Mouse (Mus musculus): ENCODE results near the gene Bid.

The Bid gene

DNA sequence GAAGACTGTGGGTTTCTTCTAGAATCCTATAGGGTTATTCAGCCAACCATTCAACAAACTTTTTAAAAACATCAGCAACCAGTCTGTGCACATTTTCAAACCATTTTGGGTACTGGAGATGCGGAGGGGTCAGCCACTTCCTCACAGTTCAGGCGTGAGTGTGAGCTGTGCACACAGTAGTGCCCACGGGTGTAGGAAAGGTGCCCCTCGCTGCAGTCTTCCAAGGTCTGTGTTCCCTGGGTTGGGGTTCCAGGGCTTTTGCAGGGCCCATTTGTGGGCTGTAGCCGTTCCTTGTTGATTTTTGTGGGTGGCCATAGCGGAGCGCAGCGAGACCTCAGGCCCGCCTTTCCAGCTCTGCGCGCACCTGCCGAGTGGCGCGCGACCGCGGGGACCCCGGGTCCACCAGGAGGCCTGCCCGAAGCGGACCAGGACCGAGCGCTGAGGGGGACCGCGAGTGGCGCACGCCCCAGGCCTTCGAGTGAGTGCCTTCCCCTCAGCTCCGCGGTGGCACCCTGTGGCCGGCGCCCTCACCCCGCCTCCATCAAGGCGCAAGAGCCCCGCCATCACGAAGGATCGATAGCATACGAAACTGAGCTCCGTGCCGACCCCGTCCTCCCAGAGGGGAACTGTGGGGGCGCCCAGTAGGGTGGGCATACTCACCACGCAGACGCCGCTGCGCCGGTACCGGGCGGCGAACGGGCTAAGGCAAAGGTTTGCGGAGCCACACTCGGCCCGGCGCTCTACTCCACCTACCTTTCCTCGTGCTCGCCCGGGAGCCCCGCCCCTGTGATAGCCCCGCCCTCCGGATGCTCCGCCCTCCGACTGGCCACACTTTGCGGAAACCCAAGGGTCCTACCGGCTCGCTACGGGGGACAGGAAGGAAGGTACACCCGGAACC is at the start of gene Bid:
TSS of gene Bid (minus strand) at position 780 of the 898 bp plus-strand sequence.
- peak; percentile 91 for ATAC-seq (ENCODE audit: low TSS enrichment)

DNA sequence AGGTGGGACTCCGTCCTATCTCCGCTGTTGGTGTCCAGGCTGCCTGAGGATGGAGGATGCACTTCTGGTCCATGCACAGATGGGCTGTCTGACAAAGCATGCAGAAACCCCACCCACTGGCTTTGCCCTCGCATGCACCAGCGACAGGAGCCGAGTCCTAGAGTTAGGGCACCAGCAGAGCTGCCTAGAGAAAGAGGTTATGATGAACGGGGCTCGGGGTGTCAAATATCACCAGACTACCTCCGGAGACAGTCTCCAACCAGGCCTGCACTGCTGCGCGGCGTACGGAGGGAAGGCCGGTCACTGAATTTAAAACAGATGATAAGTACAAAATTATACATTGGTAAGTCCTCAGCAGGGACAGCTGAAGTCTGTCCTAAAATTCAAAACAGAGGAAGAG is 49.2 kb upstream of the Bid start:
- ATAC-seq (ENCODE audit: low TSS enrichment) = peak; percentile 21; the same call in 1 of the 2 replicates

DNA sequence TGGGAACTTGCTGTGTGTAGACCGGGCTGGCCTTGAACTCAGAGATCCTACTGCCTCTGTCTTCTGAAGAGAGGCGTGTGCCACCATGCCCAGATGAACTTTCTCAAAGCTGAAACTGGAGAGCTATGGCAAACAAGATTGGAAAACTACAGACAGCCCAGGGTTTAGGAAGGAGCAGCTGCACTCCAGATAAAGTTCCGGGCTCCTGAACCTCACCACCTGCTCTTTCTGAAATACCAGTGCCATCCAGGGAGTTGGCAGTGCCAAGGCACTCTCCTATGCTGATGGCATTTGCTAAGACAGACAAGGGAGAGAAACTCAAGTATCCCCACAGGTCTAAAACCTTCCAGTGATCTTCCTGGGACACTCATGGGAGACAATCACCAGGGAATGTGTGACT is 47.5 kb upstream of the Bid start:
- no peak for ATAC-seq (ENCODE audit: low TSS enrichment)

- ATAC-seq (ENCODE audit: low TSS enrichment) = peak; percentile 34
Measured at GRCm38 (mm10) chr6:120960338-120961030, 43.8 kb upstream of the Bid start.

- no peak for ATAC-seq (ENCODE audit: low TSS enrichment)
Measured at GRCm38 (mm10) chr6:120957331-120957730, 40.7 kb upstream of the Bid start.

GRCm38 (mm10) chr6:120956259-120957161 is 39.9 kb upstream of the Bid start:
- no peak for ATAC-seq (ENCODE audit: low TSS enrichment)

DNA sequence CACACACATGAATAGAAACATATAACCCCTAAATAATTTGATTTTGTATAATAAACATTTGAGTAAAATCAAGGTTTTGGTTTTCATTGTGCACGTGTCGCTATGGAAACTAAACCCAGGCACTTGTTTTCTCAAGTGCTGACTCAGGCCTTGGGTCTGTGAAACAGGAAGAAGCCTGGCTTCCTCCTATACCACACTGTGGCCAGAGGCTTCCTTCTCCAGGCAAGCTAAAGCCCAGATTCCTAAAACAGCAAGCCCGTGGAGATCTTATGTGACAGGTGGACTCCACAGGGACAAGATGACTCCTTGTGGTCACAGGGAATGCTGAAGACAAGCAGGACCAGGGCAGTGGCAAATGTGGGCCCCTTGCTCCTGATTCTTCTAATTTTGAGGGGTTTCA is 38.6 kb upstream of the Bid start:
- no peak for ATAC-seq (ENCODE audit: low TSS enrichment)

- ATAC-seq (ENCODE audit: low TSS enrichment) = no peak
Measured at GRCm38 (mm10) chr6:120954241-120954640, 37.6 kb upstream of the Bid start.

GRCm38 (mm10) chr6:120952475-120952874 is 35.8 kb upstream of the Bid start:
- ATAC-seq (ENCODE audit: low TSS enrichment) = no peak

GRCm38 (mm10) chr6:120951311-120951710 is 34.7 kb upstream of the Bid start:
- no peak for ATAC-seq (ENCODE audit: low TSS enrichment)

- no peak for ATAC-seq (ENCODE audit: low TSS enrichment)
Measured at GRCm38 (mm10) chr6:120945510-120945909, 28.9 kb upstream of the Bid start.

GRCm38 (mm10) chr6:120943964-120944363 is 27.3 kb upstream of the Bid start:
- ATAC-seq (ENCODE audit: low TSS enrichment) = no peak

DNA sequence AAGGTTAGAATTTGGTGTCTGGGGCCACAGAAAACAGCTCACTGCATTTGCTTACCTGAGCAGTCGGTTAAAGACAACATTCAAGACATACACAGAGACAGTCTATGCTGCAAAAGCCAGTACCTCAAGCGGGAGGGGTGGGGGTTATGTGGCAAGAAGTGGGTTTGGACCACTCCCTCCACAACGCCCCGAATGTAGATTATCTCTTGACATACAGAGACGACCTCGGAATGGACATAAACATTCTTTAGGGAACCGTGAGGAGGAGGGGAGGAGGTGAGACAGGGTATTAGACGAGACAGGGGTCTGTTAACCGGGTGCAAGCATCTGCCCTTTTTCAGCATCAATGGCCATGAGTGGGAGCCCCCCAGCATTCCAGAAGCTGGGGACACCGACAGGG is 26.9 kb upstream of the Bid start:
- ATAC-seq (ENCODE audit: low TSS enrichment) = no peak

DNA sequence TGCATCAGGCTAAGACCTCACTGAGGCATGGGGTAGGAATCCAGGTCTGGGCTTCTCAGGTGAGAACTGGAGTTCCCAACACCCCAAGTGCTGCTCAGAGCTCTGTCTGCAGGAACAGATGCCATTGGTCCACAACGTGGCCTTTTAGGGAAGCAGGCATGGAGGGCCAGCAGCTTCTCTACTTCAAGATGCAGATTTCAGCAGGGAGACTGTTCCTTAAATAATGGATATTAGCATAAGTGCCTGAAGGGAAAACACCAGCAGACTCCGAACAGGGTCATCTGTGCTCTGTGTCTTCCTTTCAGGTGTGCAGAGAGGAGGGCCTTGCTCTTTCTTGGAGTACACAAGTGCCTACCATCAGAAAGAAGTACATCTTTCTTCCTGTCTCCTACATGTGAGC is 26.4 kb upstream of the Bid start:
- no peak for ATAC-seq (ENCODE audit: low TSS enrichment)

GRCm38 (mm10) chr6:120941575-120941974 is 24.9 kb upstream of the Bid start:
- ATAC-seq (ENCODE audit: low TSS enrichment) = peak; percentile 70

DNA sequence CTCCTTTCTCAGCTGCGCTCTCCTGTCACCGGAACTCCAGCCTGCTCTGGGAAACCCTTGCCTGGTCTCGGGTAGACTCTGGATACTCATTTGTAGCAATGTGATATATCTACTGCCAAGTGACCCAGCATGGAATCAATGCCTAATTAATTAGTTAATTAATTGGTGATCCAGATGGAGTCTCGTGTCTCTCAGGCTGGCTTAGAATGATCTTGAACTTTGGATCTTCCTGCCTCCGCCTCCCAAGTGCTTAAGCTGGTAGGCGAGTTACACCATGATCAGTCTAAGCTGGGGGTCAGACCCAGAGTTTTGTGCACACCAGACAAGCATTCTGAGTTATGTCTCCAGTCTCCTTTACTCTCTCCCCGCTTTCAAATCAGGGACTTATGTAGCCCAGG is 24.4 kb upstream of the Bid start:
- ATAC-seq (ENCODE audit: low TSS enrichment) = no peak

- ATAC-seq (ENCODE audit: low TSS enrichment) = no peak
Measured at GRCm38 (mm10) chr6:120940446-120941083, 23.9 kb upstream of the Bid start.

- no peak for ATAC-seq (ENCODE audit: low TSS enrichment)
Measured at GRCm38 (mm10) chr6:120939783-120940182, 23.1 kb upstream of the Bid start.

DNA sequence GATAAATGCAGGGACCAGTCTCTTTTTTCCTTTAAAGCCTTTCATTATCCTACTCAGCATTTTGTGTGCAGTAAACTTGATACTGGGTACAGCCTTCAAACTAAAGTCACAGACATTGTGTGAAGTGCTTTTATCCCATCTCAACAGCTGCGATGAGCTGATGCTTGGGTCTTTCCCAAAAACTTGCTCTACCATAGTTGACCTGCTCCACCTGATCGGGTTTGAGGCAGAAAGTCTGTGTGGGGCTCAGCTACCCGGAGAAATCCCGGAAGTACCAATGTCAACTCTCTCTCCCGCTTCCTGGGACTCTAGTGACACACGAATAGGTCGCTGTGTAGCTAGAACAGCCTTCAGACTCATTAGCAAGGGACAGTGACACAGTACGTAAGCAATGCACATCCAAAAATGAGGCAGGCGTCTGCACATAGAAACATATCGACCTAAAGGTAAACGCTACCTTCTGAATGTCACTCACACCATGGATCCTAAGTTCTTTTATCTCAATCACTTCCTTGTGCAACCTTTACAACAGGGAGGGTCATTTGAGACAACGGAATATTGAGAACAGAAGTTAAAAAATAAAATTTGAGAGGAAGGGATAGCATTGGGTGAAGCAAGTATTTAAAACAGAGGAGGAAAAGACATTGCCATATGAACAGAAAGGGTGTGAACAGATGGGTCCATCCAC is 22.3 kb upstream of the Bid start:
- no peak for ATAC-seq (ENCODE audit: low TSS enrichment)

DNA sequence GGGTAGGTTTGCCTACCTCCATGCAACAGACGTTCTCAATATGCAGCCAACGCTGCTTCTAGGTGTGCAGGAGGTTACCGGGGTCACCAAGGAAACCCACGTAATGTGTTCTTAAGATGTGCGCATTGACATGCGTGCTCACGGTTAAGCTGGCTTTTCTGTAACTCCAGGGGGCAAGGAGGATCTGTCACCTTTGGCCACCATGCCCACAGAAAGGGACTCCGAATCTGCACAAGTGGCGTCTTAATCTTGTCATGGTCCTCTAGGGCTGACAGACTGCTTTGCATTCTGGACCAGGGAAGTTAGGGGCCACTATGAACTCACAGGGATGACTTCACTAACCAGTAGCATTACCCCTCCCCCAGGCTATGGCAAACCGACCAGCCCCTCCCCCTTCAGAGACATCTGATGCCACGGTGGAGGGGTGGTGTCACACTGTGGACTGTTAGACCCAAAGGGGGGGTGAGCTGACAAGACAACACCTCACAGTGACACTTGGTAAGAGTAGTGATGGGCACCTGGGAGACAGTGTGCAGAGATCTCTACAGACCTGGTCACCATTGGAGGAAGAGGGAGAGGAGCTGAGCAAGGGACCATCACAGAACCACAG is 21.5 kb upstream of the Bid start:
- no peak for ATAC-seq (ENCODE audit: low TSS enrichment)

Measured in frontal cortex, adult (tissue).